Mouse (Mus musculus) limb, embryonic 11.5 days (tissue): ENCODE measurements around the gene Mst1r. TPM values are rescaled to one million over a fixed set of nuclear protein-coding genes. Genes with fewer than 3 reads are reported as not detected.

ENCODE experiments used
- ATAC-seq: fragments of 200-750 bp; cut with Nextera tagmentation; 2 replicates; pipeline ENCODE4 v1.8.0; 2017; ENCODE audit warnings: low read depth; ENCODE audit not compliant: insufficient number of reproducible peaks, low FRiP score, low TSS enrichment
- DNase-seq: peaks from one replicate; pipeline ENCODE4 v3.0.0-alpha.2; 2015; ENCODE audit warnings: low spot score
- H3K27ac ChIP-seq: fragments of 300-500 bp; sonication (generic); replicated peaks from 2 replicates; pipeline ENCODE4 v1.5.1; 2014; ENCODE audit warnings: low read depth, mild to moderate bottlenecking, low read length
- H3K27me3 ChIP-seq: fragments of 300-500 bp; sonication (generic); 2 replicates; pipeline ENCODE4 v1.6.1; 2014; ENCODE audit warnings: mild to moderate bottlenecking, low read length, mixed read lengths; ENCODE audit not compliant: control insufficient read depth, insufficient read depth
- H3K36me3 ChIP-seq: fragments of 300-500 bp; sonication (generic); 2 replicates; pipeline ENCODE4 v1.6.1; 2014; ENCODE audit warnings: mild to moderate bottlenecking, low read length, moderate library complexity, mixed read lengths; ENCODE audit not compliant: control insufficient read depth, insufficient read depth
- H3K4me1 ChIP-seq: fragments of 300-500 bp; sonication (generic); 2 replicates; pipeline ENCODE4 v1.6.1; 2014; ENCODE audit warnings: low read length, mixed read lengths; ENCODE audit not compliant: control insufficient read depth, insufficient read depth
- H3K4me2 ChIP-seq: fragments of 300-500 bp; sonication (generic); 2 replicates; pipeline ENCODE4 v1.6.1; 2014; ENCODE audit warnings: low read depth, mild to moderate bottlenecking, moderate library complexity; ENCODE audit not compliant: severe bottlenecking
- H3K4me3 ChIP-seq: fragments of 300-500 bp; sonication (generic); 2 replicates; pipeline ENCODE4 v1.5.1; 2014; ENCODE audit warnings: low read depth, low read length
- H3K9ac ChIP-seq: fragments of 300-500 bp; sonication (generic); 2 replicates; pipeline ENCODE4 v1.6.1; 2014; ENCODE audit warnings: mild to moderate bottlenecking, low read length
- H3K9me3 ChIP-seq: fragments of 300-500 bp; sonication (generic); 2 replicates; pipeline ENCODE4 v1.6.1; 2016; ENCODE audit warnings: low read length; ENCODE audit not compliant: control insufficient read depth
- WGBS: fragments of 180-500 bp; shearing (Covaris S2); extraction: QIAGEN DNeasy Blood & Tissue Kit; methylation state at CpG from one replicate; pipeline ENCODE4 v1.1.7; 2014; 5-methylcytosine and 5-hydroxymethylcytosine counted together
- polyA plus RNA-seq: library from polyadenylated mRNA; unstranded; fragments of >200 nt; fragmentation: Nextera tagmentation; extraction: Ambion mirVana; gene quantifications from 2 replicates; pipeline ENCODE4 v1.2.1, GENCODE M21; 2014

The Mst1r gene
- polyA plus RNA-seq, 1 experiment from 2014 or later, result 0.36 TPM

GRCm38 (mm10) chr9:107888267-107888850, 18.3 kb upstream of the Mst1r start:
- H3K27me3 ChIP-seq, result no peaks in the 10 kb centered on the region
- peak overlapping the region; percentile 54 for H3K9ac ChIP-seq
- DNase-seq, result no peak
- WGBS, result under 1% methylated on average over 18 of the region's 18 CpGs
- peak overlapping the region; percentile 72 for H3K4me2 ChIP-seq
- peak; percentile 82; the same call in 1 of the 2 replicates for ATAC-seq
- H3K9me3 ChIP-seq, result no peaks in the 10 kb centered on the region
- peak overlapping the region; percentile 58 for H3K4me3 ChIP-seq
- no peaks in the 10 kb centered on the region for H3K36me3 ChIP-seq
- H3K27ac ChIP-seq, result no peak overlapping the region
- peaks cover 5% of the 10 kb centered on the region; the same call in 1 of the 2 replicates for H3K4me1 ChIP-seq

- Histone ChIP-seq H3K4me2 (no peak overlapping the region), H3K4me3 (no peak overlapping the region), H3K9me3 (no peaks in the 10 kb centered on the region), H3K27ac (no peak overlapping the region), H3K9ac (no peak overlapping the region), H3K27me3 (no peaks in the 10 kb centered on the region), H3K36me3 (no peaks in the 10 kb centered on the region), H3K4me1 (peaks cover 5% of the 10 kb centered on the region; the same call in 1 of the 2 replicates)
- WGBS, result 85% methylated on average over 6 of the region's 6 CpGs
- DNase-seq (no peak), ATAC-seq (no peak)
Measured at GRCm38 (mm10) chr9:107890260-107890659, 16.4 kb upstream of the Mst1r start.

GRCm38 (mm10) chr9:107891023-107891422, 15.7 kb upstream of the Mst1r start:
- 97% methylated on average over 1 of the region's 1 CpGs for WGBS
- Histone ChIP-seq H3K36me3 (no peaks in the 10 kb centered on the region), H3K9ac (no peak overlapping the region), H3K4me1 (peaks cover 5% of the 10 kb centered on the region; the same call in 1 of the 2 replicates), H3K4me3 (no peak overlapping the region), H3K4me2 (no peak overlapping the region), H3K9me3 (no peaks in the 10 kb centered on the region), H3K27ac (no peak overlapping the region), H3K27me3 (no peaks in the 10 kb centered on the region)
- ATAC-seq, result no peak
- DNase-seq, result no peak

GRCm38 (mm10) chr9:107898563-107898962, 8.1 kb upstream of the Mst1r start:
- ATAC-seq, result no peak
- no peaks in the 10 kb centered on the region; the same call in 1 of the 2 replicates for H3K36me3 ChIP-seq
- WGBS, result 82% methylated on average over 10 of the region's 10 CpGs
- no peak overlapping the region for H3K4me3 ChIP-seq
- H3K9ac ChIP-seq, result no peak overlapping the region
- DNase-seq, result no peak
- H3K27ac ChIP-seq, result no peak overlapping the region
- peaks cover 14% of the 10 kb centered on the region; the same call in 1 of the 2 replicates for H3K27me3 ChIP-seq
- H3K9me3 ChIP-seq, result no peaks in the 10 kb centered on the region
- H3K4me2 ChIP-seq, result no peak overlapping the region
- peaks cover 8% of the 10 kb centered on the region; the same call in 1 of the 2 replicates for H3K4me1 ChIP-seq

- H3K27ac ChIP-seq, result no peak overlapping the region
- peaks cover 14% of the 10 kb centered on the region; the same call in 1 of the 2 replicates for H3K27me3 ChIP-seq
- H3K4me2 ChIP-seq, result no peak overlapping the region
- peaks cover 8% of the 10 kb centered on the region; the same call in 1 of the 2 replicates for H3K4me1 ChIP-seq
- H3K36me3 ChIP-seq, result no peaks in the 10 kb centered on the region; the same call in 1 of the 2 replicates
- no peak overlapping the region for H3K9ac ChIP-seq
- ATAC-seq, result no peak
- no peak overlapping the region for H3K4me3 ChIP-seq
- no peak for DNase-seq
- WGBS, result 75% methylated on average over 12 of the region's 12 CpGs
- no peaks in the 10 kb centered on the region for H3K9me3 ChIP-seq
Measured at GRCm38 (mm10) chr9:107899855-107900254, 6.8 kb upstream of the Mst1r start.

- 4% methylated on average over 44 of the region's 44 CpGs for WGBS
- Histone ChIP-seq H3K27me3 (peaks cover 14% of the 10 kb centered on the region; the same call in 1 of the 2 replicates), H3K4me1 (peaks cover 9% of the 10 kb centered on the region), H3K27ac (no peak overlapping the region), H3K9me3 (no peaks in the 10 kb centered on the region), H3K4me3 (peak overlapping the region; percentile 31), H3K9ac (peak overlapping the region; percentile 59), H3K4me2 (peak overlapping the region; percentile 83), H3K36me3 (no peaks in the 10 kb centered on the region; the same call in 1 of the 2 replicates)
- DNase-seq (peak; percentile 90), ATAC-seq (no peak)
Measured at GRCm38 (mm10) chr9:107900840-107901626, 5.6 kb upstream of the Mst1r start.

GRCm38 (mm10) chr9:107901627-107901914, 5.1 kb upstream of the Mst1r start:
- Histone ChIP-seq H3K9me3 (no peaks in the 10 kb centered on the region), H3K4me2 (peak overlapping the region; percentile 83), H3K27me3 (peaks cover 14% of the 10 kb centered on the region; the same call in 1 of the 2 replicates), H3K4me3 (peak overlapping the region; percentile 31), H3K27ac (no peak overlapping the region), H3K36me3 (no peaks in the 10 kb centered on the region; the same call in 1 of the 2 replicates), H3K9ac (no peak overlapping the region), H3K4me1 (peaks cover 14% of the 10 kb centered on the region)
- ATAC-seq, result peak; percentile 31; the same call in 1 of the 2 replicates
- no peak for DNase-seq
- WGBS, result 11% methylated on average over 17 of the region's 17 CpGs

- H3K27ac ChIP-seq, result no peak overlapping the region
- no peaks in the 10 kb centered on the region for H3K9me3 ChIP-seq
- ATAC-seq (0 out of 2 replicates have a peak, but pooled peaks have one; percentile 18), DNase-seq (peak; percentile 96)
- peaks cover 27% of the 10 kb centered on the region for H3K4me1 ChIP-seq
- no peak overlapping the region for H3K9ac ChIP-seq
- 12% methylated on average over 4 of the region's 4 CpGs for whole genome bisulfite sequencing
- peaks cover 14% of the 10 kb centered on the region; the same call in 1 of the 2 replicates for H3K27me3 ChIP-seq
- H3K4me2 ChIP-seq, result no peak overlapping the region
- H3K4me3 ChIP-seq, result no peak overlapping the region
- H3K36me3 ChIP-seq, result no peaks in the 10 kb centered on the region; the same call in 1 of the 2 replicates
Measured at GRCm38 (mm10) chr9:107904726-107905125, 1.9 kb upstream of the Mst1r start.
